Mouse (Mus musculus) hematopoietic stem cell, adult 5-6 weeks (primary cell): ENCODE data around the gene Pygm. TPM values are rescaled to one million over a fixed set of nuclear protein-coding genes. Genes with fewer than 3 reads are reported as not detected.
A peak's percentile ranks its signal among the peaks of the same experiment; 100 is the strongest.

Experiments used
- ATAC-seq, 2 experiments: fragments of 125-278 bp in 1 of 2; replicated peaks in 1 of 2; 2 replicates each; pipeline ENCODE4 v1.8.0; 2016 to 2017; ENCODE audit warnings: inconsistent platforms in 2 of 2, mild to moderate bottlenecking in 2 of 2, moderate number of reproducible peaks in 2 of 2, low read depth in 1 of 2, moderate TSS enrichment in 1 of 2; ENCODE audit not compliant: low FRiP score in 2 of 2, poor library complexity in 2 of 2, severe bottlenecking in 2 of 2, insufficient read depth in 1 of 2, low TSS enrichment in 1 of 2
- total RNA-seq: library from RNA; stranded (forward); fragments of 172-1452, 232-1000 nt; gene quantifications from 2 replicates; pipeline ENCODE4 v1.2.3, GENCODE M21; 2017

The Pygm gene
- total RNA-seq, 1 experiment from 2014 or later: 6.7 TPM

GRCm38 (mm10) chr19:6416894-6417761 lies 32.9 kb downstream of the Pygm start:
- ATAC-seq: no peak

- peak; percentile 80 to 91 for ATAC-seq
Observed at GRCm38 (mm10) chr19:6418233-6418879, 34.2 kb downstream of the Pygm start, which contains the start of gene Nrxn2. Gene Nrxn2, plus strand, starts transcription at chr19:6418731.

DNA sequence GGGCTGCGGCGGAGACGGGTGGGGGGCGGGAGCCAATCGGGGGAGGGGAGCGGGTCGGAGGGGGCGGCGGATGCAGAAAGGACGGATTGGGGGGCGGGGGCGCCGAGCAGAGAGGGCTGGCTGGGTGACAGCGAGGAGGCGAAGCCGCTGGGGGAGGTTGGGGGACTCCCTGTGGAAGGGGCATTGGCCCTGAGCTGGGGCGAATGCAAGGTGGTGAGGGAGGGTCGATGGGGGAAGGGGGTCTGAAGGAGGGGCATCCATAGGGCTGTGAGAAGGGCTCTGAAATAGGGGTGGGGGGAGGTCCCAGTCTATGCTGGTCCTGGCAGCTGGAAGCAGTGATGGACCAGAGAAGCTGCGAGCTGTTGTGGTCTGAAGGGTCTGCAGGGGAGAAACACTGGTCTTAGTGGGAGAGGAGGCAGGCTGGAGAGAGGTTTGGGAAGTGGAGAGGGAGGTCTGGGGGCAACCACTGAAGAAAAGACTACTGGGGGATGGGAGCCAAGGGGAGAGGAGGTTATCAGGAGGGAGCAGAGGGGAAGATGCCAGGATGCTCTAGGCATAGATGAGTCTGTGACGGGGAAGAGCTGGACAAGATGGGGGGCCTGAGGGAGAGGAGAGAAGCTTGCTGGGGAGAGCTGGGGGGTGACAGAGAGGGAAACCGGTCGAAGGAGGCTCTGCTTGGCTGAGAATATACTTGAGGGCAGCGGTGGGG lies 34.9 kb downstream of the Pygm start:
- no peak for ATAC-seq

DNA sequence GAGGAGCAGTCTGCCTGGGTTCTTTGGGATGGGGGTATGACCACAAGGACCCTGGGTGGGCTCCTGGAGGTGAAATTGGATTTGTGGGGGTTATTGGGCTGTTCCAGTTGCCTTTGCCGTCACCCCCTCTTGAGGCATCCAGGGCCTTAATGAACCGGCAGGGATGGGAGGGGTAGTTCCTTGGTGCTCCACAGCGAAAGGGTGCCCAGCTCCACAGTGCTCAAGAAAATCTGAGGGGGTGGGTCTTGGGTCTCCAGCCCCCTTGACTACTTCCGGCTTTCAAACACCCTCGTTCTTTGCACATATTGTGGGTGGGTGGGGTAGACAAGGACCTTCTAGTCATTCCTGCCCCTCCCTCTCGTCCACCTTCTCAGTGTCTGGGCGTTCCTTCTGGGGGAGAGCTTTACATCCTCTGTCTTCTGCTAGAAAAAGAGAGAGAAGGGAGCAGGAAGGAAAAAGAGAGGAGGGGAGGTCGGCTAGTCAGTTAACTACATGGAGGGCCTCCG lies 35.7 kb downstream of the Pygm start:
- ATAC-seq: no peak

DNA sequence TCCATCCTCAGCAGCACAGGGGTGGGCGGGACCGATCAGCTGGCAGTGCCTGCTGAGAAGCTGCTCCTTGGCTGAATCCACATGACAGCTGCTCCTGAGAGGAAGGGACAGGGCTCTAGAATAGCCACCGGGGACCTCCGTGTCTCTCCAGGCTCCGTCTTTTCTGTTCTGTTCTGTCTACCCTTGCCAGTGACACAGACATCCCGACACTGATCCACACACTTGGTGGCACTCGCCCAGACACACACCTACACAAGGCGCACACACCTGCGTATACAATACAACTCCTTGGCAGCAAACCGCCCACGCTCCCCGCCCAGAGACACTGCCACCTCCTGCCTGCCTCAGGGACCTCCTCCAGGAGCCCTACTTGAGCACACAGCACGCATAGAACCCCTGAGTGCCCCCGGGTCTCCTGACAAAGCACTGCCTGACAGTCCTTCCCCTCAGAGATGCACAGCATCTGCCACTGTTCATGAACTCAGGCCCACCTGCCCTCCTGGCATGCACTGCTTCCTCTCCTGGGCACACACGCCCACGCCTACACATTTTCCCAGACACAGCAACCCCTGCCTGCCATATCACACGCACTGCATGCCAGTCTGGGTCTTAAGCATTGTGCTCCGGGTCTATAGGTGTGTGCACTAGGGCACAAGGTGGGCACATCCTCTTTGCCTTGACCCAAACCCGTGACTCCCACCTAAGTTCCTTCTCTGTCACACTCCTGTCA lies 36.4 kb downstream of the Pygm start:
- no peak for ATAC-seq

DNA sequence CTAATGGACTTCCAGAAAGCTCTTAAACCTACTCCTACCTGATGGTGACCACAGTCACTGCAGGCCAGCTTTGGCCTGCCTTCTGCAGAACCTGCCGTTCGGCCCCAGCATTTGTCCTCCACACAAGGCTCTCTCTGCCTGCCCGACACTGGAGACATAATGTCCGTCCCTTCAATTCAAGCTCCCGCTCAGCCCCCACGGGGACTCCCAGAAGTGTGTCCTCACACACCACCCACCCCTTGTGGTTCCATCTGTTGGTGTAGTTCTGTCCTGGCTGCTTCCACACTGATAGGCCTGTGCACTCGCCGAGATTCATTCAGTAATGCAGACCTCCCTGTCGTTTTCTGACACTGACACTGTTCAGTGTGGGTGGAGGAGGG lies 37.0 kb downstream of the Pygm start:
- no peak for ATAC-seq

DNA sequence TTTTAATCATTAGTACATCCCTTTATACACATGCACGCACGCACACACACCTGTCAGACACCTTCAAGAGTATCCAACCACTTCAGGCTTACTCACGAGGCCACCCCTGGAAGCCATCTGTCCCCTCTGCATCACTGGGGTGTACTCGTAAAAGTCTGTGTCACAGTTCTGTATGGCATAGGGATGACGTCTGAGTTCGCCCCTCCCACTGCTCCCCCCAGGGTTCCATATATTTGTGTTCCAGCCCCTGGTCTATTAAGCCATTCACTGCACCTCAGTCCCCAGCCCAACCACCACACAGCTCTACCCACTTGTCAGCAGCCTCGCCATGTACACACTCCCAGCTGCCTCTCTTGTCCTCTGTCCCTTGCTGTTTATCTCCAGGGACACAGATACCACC lies 37.8 kb downstream of the Pygm start:
- no peak for ATAC-seq

GRCm38 (mm10) chr19:6423241-6423640 lies 39.0 kb downstream of the Pygm start:
- ATAC-seq: no peak

- ATAC-seq: no peak
Observed at GRCm38 (mm10) chr19:6424137-6424881, 40.1 kb downstream of the Pygm start.

DNA sequence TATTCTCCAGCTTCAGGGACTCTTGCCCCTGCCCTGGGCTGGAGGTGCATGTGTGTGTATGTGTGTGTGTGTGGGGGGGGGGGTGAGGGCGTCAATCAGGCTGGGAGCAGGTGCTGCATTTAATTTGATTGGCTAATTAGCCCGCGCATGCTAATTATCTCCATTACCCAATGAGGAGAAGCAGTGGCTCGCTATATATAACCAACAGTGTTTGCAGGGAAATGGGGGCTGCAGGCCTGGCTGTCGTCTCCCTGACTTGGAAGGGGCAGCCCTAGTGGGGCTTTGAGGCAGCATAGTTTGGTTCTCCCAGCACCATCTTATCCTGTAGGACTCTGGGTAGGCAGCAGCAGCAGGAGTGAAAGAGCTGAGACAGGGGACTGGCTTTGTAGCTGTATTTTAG lies 41.4 kb downstream of the Pygm start:
- no peak for ATAC-seq

- peak in 1 of 2 experiments; percentile 54; a peak in 2 of 4 replicates for ATAC-seq
Observed at GRCm38 (mm10) chr19:6426703-6427500, 42.7 kb downstream of the Pygm start.

DNA sequence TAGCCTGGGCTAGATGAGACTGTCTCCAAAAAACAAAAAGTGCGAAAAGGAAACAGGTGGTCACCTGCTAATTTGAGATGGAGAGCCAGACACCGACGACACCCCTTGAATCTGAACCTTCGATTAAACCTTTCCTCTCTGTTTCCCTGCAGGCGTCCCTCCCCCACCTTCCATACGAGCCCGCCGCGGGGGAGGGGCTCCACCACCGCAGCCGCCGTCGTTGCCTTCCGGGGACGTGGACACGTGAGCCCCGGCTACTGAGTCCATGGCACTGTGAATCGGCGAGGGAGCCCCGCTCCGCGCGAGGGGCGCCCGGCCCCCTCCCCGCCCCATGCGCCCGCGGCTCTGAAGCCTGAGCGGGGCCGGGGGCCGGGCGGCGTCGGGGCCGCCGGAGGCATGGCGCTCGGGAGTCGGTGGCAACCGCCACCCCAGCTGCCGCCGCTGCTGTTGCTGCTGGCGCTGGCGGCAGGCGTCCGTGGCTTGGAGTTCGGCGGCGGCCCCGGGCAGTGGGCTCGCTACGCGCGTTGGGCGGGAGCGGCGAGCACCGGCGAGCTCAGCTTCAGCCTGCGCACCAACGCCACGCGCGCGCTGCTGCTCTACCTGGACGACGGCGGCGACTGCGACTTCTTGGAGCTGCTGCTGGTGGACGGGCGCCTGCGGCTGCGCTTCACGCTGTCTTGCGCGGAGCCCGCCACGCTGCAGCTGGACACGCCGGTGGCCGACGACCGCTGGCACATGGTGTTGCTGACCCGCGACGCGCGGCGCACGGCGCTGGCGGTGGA lies 43.6 kb downstream of the Pygm start:
- no peak for ATAC-seq

GRCm38 (mm10) chr19:6428501-6429200 lies 44.5 kb downstream of the Pygm start:
- peak in 1 of 2 experiments; percentile 36; a peak in 2 of 4 replicates for ATAC-seq

- ATAC-seq: no peak
Observed at GRCm38 (mm10) chr19:6443016-6443415, 58.8 kb downstream of the Pygm start.
